Mouse (Mus musculus): Measurements from ENCODE around the gene Aph1a.
"Not testable (repeated sequence)": the region's sequence is repeated elsewhere in the genome, so short reads cannot be mapped to it uniquely, and the experiment has no call there.

Aph1a gene

DNA sequence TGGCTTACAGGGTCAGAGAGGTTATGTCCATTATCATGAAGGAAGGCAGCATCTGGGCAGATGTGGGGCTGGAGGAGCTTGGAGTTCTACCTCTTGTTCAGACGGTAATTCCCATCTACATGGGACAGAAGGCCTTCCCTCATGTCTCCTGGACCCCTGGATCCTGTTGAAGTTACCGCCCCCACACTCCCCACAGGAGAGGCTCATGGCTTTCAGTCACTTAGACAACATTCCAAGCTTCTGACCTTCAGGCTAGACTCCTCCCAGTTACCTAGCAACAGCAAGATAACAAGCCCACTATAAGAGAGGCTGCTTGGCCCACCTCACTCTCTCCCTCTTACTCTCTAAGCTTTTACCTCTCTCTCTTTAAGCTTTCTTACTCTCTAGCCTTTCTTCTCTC lies 26.8 kb downstream of the Aph1a start:
- peak; percentile 7 for DNase-seq (ENCODE audit: low spot score)

DNA sequence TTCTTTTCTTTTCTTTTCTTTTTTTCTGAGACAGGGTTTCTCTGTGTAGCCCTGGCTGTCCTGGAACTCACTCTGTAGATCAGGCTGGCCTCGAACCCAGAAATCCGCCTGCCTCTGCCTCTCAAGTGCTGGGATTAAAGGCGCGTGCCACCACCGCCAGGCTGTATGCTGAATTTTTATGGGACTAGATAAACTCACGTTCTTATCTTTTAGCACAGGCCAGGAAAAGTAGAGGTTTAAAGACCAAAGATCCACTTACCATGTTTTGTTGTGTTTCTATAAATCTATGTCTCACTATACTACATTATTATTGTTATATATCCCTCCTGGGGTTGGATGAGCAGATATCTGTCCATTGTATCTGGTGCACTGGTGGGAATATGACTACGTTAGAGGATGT lies 29.7 kb downstream of the Aph1a start:
- DNase-seq (ENCODE audit: low spot score) = not testable (repeated sequence)

DNA sequence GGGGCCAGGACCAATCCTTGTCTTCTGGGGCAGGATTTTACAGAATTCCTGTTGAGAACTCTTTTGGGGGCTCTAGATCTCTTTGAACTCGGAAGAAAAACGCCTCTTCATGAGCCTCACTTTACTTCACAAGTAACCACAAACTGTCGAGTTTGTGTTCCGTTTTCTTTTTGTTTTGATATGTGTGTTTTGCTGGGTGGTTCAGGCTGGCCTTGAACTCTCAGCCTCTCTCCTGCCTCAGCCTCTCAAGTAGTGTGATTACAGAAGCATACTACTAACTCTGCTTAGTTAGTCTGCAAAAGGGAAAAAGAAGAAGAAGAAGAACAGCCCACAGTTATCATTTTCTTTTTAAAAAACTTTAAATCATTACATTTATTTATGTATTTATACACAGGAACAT lies 30.4 kb downstream of the Aph1a start:
- DNase-seq (ENCODE audit: low spot score) = no peak

DNA sequence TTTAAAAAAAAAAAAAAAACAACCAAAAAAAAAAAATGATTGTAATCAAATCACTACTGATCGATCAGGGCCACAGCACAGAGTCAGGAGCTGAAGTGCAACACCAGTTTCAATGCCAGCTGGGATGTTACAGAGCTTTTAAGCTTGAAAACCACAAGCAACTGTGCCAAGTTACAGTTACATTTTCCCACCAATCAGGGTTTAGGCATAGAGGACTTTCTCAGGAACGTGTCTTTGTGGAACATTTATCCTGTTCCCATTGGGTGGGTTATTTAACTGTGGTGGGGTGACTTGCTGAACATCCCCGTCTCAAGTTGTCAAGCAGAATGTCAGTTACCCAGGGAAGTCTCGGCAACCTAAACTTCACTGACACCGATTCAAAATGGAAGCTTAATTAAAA lies 31.3 kb downstream of the Aph1a start:
- no peak for DNase-seq (ENCODE audit: low spot score)

DNA sequence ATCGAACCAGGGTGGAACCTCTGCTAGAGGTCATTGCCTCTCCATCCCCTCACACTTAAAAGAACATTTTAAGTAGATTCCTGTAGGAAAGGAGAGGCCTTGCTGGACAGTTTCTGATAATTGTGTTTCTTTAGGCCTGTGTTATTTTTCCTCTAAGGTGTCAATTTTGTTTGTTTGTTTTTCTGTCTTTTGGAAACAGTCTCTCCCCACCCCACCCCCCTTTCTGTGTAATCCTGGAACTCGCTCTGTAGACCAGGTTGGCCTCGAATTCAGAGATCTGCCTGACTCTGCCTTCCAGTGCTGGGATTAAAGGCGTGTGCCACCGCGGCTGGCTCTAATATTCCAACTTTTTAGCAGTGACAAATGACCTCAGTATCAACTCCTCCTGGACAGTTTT lies 34.5 kb downstream of the Aph1a start:
- no peak for DNase-seq (ENCODE audit: low spot score)

DNA sequence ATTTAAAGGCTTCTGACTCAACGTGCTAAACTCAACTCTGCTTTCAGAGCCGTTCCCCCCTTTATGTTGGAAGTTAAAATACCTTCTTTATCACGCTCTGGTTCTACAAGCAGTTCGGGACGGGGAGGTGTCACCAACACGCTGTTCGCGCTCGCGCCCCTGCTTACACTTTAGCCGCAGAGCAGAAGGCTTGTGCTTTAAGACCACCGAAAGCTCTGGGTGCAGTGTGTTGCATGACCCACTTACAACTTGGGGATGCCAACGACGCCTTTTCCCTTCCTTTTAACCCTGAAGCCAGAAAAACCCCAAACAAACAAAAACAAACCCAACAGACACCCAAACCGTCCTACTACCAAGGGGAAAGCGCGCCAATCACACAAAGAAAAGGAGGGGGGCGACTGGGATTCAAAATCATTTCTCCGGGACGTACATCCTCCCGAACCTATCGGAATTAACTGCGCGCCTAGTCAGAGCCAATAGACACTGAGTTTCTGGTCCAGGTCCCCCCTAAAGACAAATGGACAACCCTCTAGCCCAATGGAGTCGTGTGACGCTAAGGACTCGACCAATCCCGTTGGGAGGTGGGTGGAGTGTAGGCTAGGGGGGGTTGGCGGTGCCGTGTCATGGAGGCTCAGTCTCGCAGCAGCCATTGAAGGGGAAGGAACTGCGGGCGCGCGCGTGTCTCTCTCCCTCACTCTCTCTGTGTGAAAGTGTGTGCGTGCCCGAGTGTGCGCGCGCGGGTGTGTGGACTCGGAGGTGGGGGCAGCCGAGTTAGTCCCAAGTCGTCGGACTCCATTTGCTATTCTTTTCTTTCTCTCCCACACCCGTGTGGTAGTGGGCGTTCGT lies 35.1 kb downstream of the Aph1a start, which contains the start of gene Anp32e:
TSS of gene Anp32e (plus strand) at position 589 of the 846 bp plus-strand sequence.
- DNase-seq (ENCODE audit: low spot score) = peak; percentile 99

DNA sequence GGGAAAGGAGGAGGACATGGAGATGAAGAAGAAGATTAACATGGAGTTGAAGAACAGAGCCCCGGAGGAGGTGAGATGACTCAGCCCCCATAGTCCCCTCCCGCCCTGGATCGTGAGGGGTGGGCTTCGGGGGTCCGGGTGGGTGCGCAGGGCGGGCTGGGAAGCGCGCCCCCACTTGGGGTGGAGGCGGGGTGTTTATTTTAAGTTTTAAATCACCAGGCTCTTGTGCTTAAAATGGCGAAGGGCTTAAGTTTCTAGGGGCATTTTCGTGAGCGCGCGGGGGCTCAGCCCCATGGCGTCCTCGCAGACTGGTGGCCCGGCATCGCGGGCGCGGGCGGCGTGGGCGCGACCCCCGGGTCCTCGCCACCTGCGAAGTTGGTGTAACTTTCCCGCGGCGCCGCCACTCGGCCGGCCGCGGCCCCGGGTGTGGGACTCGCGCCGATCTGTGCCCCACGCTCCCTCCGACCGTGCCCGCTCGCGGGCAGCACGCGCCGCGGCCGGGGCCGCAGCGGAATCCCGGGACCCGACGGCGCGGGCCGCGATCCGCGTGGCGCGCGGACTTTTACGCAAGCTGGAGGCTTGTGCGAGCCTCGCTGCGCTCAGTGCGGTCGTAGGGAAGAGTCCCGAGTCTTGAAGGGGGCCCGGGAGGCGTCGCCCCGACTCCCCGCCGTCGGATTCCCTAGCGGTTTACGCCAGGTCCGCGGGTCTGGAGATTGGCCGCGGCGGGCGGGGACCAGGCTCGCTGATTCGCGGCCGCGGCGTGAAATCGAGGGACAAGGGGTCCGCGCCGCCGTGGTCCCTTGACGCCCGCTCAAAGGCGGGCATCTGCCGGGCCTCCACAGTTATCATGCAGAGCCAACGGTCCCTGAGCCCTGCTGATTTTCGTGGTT lies 36.1 kb downstream of the Aph1a start:
- DNase-seq (ENCODE audit: low spot score) = peak; percentile 74

DNA sequence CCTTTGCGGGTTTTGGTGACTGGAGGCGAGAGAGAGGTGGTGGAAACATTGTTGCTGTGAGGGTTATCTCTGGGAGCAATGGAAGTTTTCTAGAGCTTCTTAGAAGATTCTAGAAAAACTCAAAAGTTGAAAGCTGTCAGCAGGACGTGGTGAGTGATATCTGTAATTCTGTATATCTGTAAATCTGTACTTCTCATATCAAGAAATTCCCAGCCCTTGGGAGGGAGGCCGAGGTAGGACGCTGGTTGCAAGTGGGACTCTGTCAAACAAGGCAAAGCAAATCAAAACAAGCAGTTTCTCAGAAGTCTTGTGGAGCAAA lies 36.7 kb downstream of the Aph1a start:
- peak; percentile 39 for DNase-seq (ENCODE audit: low spot score)

DNA sequence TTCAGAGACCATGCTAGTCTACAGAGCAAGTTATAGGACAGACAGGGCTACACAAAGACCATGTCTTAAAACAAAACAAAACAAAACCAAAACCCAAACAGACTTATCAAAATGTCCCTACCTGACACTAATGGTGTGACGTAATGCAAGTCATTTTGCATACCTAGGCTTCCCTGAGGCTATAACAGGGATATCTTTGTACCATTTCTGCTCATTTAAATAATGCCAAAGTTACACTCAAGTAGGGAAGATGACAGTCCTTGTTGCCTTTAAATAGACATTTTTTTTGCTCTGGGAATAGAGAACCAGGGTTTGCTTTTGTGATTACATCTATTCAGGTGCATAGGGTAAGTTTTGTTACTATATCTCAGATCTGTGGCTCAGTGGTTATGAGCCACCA lies 37.7 kb downstream of the Aph1a start:
- DNase-seq (ENCODE audit: low spot score) = no peak

DNA sequence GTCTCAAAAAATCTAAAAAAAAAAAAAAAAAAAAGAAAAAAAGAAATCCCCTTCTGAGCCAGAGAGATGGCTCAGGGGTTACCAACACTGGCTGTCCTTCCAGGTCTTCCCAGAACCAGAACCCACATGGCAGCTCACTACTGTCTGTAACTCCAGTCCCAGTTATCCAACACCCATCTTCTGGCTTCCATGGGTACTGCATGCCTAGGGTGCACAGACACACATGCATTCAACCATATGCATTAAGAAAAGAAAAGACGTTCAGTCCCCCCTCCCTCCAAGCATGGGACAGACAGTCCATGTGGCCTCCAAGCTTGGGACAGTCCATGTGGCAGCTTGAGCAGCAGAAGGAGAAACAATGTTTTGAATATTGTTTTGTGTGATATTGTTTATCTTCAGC lies 38.4 kb downstream of the Aph1a start:
- peak; percentile 17 for DNase-seq (ENCODE audit: low spot score)

DNA sequence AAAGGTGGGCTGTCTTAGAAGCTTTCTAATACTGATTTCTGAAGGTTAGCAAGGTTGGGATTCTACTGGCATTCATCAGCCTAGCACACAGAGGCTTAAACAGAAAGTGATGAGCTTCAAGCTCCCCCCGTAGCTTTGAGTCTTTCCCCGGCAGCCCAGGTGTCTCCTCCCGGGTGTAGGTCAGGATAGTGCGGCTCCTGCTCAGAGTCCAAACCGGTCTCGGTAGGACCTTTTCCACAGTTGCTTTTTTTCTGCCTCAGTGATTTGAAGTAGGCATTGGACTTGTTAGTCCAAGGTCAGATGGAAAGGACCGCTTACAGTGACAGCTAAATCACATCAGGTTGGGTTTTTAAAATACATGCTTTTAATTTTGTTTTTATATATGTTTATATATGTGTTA lies 38.8 kb downstream of the Aph1a start:
- no peak for DNase-seq (ENCODE audit: low spot score)

DNA sequence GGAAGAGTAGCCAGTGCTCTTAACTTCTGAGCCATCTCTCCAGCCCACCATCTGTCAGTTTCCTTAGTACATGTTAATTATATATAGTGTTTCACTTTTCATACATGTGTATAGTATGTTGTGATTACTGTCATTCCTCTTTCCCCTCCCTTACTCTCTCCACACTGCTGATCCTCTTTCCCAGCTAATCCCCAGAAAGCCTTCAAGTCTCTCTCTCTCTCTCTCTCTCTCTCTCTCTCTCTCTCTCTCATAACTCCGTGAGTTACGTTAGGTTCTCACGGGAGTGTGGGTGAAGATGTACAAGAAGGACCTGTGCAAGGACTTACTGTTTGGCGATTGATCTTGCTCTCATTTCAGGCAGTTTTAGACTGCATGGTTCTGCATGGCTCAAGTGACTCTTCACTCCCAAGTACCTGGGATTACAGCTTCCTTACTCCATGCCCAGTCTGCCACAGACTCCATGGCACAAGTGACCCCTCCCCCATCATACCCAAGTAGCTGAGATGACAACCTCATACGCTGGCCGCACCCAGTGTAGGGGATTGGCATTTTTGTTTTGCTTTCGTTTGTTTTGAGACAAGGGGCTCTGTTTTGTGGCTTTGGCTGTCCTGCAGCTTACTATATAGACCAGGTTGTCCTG lies 39.5 kb downstream of the Aph1a start:
- no peak for DNase-seq (ENCODE audit: low spot score)

DNA sequence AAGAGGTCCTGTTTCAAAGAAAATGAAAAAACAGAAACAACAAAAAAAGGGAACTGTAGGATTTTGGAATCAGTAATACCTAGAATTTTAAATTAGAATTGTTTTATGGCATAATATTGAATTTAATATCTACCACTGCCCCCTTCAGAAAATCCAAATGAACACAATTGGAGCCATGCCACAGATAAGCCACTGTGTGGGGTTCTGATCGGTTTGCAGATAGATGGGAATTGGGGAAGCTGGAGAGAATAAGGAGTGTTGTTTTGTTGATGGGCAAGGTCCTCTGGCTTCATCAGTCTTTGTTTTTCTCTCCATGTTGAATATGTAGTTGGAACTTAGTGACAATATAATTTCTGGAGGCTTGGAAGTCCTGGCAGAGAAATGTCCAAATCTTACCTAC lies 40.7 kb downstream of the Aph1a start:
- no peak for DNase-seq (ENCODE audit: low spot score)

DNA sequence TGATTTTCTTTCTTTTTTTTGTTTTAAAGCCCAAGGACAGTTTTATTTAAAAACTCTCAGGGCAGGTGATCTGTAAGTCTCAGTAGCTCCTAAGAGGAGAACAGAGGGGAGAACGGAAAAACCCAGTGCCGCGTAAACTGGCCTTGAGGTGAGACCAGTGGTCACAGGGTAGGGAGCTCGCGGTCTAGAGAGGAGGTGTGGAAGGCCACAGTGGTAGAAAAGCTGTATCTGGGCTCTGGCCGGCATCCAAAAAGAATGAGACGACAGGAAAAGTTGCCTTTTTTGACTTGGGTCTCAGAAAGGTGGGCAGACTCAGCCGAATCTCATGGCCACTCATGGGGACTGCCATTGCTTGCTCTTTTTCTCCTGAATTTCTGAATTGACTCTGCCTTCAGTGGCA lies 44.4 kb downstream of the Aph1a start:
- DNase-seq (ENCODE audit: low spot score) = no peak

DNA sequence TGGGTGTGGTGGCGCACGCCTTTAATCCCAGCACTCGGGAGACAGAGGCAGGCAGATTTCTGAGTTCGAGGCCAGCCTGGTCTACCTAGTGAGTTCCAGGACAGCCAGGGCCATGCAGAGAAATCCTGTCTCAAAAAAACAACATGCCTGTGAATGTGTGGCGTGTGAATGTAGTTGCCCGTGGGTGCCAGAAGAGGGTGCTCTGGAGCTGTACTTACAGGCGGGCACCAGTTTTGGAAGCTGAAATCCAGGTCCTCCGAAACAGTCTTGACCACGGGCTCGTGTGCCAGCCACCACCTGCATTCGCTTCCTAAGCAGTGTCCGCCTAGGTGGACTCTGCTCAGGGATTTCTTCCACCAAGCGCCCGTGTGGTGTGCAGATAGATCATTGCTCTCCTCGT lies 45.1 kb downstream of the Aph1a start:
- DNase-seq (ENCODE audit: low spot score) = peak; percentile 39

DNA sequence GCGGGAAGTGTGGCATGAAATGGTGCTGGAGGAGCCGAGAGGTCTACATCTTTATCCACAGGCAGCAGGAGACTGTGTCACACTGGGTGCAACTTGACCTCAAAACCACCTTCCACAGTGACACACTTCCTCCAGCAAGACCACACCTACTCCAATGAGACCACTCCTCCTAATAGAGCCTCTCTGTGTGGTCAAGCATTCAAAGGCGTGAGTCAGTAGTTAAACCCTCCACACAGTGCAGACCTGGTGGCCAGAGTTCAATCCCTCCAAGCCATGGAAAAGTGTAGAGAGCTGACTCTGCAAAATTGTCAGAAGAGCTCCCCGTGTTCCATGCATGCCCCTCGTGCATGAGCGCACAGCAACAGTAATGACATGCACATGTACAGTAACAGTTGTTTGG lies 49.0 kb downstream of the Aph1a start:
- no peak for DNase-seq (ENCODE audit: low spot score)

DNA sequence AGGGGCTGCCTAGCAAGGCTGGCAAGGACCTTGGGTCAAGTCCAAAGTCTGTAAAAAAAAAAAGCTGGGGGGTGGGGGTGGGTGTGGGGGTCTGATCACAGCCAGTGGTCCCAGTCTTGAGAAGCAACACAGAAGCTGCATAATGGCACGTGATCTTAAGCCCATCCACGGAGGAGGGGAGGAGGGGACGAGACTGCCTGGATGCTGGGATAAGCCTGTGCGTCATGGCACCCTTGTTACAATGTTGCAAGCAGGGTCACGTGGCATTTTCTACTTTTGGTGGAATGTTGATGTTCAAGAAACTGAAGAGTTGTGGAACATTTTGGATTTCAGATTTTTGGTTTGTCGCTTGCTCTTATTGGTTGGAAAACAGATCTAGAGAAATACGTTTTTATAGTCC lies 49.5 kb downstream of the Aph1a start:
- no peak for DNase-seq (ENCODE audit: low spot score)

DNA sequence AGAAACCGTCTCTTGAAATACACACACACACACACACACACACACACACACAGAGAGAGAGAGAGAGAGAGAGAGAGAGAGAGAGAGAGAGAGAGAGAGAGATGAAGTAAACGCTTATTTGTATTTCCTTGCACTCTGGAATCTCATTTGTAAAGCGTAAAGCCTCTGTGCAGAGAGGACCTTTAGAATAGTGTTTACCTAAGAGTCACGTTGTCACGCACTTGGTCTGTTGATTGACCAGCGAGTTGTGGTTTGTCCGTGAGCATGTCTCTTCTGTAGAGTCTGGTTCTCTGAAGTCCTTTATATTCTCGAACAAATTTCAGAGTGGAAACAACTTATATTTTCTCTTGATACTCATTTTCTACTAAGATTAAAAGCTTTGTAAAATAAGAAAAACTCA lies 51.0 kb downstream of the Aph1a start:
- DNase-seq (ENCODE audit: low spot score) = no peak

DNA sequence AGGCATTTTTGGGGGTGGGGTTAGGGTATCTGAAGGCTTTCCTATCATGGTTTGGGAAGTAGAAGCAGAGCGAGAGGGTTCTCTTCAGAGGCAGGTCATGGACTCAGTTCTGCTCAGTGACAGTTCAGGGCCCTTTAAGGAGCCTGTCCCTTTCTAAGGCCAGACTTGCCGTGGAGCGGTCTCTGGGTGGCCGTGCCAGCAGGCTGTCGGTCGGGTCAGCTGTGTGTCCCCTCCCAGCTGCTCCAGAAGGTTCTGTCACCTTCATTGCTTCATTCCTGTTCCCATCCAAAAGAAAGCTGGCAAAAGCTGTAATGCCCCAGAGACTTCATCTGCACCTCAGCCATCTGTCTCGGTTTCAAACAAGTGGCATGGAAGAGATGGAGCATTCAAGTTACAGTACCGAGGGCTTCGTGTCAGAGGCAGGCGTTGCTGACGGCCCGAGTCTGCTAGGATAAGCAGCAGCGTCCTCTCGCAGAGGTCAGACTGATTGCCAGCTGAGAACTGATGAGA lies 52.0 kb downstream of the Aph1a start:
- no peak for DNase-seq (ENCODE audit: low spot score)
